Mouse (Mus musculus): ENCODE data around the gene Ppp1r37. TPM values are rescaled to one million over a fixed set of nuclear protein-coding genes. Genes with fewer than 3 reads are reported as not detected.
A peak's percentile ranks its signal among the peaks of the same experiment; 100 is the strongest.
"Not testable (repeated sequence)": the region's sequence is repeated elsewhere in the genome, so short reads cannot be mapped to it uniquely, and the experiment has no call there.

Ppp1r37 gene
- polyA plus RNA-seq, 1 experiment = 115 TPM

GRCm38 (mm10) chr7:19523757-19524419 lies 39.0 kb downstream of the Ppp1r37 start:
- H3K27me3 ChIP-seq (ENCODE audit: control insufficient read depth, insufficient read depth, low read length) = peaks cover 31% of the 10 kb centered on the region

GRCm38 (mm10) chr7:19523017-19523756 lies 39.7 kb downstream of the Ppp1r37 start:
- no peak for TF ChIP-seq POLR2A (IDR thresholded peaks at IDR 0.05; ENCODE audit: low read depth, low read length)
- no peak for TF ChIP-seq CTCF (IDR thresholded peaks at IDR 0.05; ENCODE audit: extremely low read depth, insufficient read length, insufficient replicate concordance, low read depth, low read length)
- no peak overlapping the region for H3K27ac ChIP-seq (ENCODE audit: insufficient read depth, low read depth, low read length)
- peaks cover 18% of the 10 kb centered on the region for H3K4me1 ChIP-seq (ENCODE audit: control insufficient read depth, insufficient read depth, insufficient read length, low read length)
- H3K27me3 ChIP-seq (ENCODE audit: control insufficient read depth, insufficient read depth, low read length) = peaks cover 31% of the 10 kb centered on the region
- WGBS = 5% methylated on average over 72 of the region's 72 CpGs
- peak overlapping the region; percentile 47 for H3K4me3 ChIP-seq (ENCODE audit: low read depth, low read length)
- no peaks in the 10 kb centered on the region for H3K36me3 ChIP-seq (ENCODE audit: control insufficient read depth, insufficient read depth, low read length)

More at GRCm38 (mm10) chr7:19523757-19524419, 39.0 kb downstream of the Ppp1r37 start:
- Histone ChIP-seq H3K4me3 (ENCODE audit: low read depth, low read length) (peak overlapping the region; percentile 47), H3K27ac (ENCODE audit: insufficient read depth, low read depth, low read length) (no peak overlapping the region), H3K36me3 (ENCODE audit: control insufficient read depth, insufficient read depth, low read length) (no peaks in the 10 kb centered on the region), H3K4me1 (ENCODE audit: control insufficient read depth, insufficient read depth, insufficient read length, low read length) (peaks cover 18% of the 10 kb centered on the region)
- TF ChIP-seq CTCF (IDR thresholded peaks at IDR 0.05; ENCODE audit: extremely low read depth, insufficient read length, insufficient replicate concordance, low read depth, low read length) (0 out of 2 replicates have a peak, but pooled peaks have one; percentile 16), POLR2A (IDR thresholded peaks at IDR 0.05; ENCODE audit: low read depth, low read length) (no peak)
- 2% methylated on average over 64 of the region's 64 CpGs for WGBS

GRCm38 (mm10) chr7:19520032-19520431 lies 42.8 kb downstream of the Ppp1r37 start:
- 19% methylated on average over 23 of the region's 23 CpGs for WGBS
- Histone ChIP-seq H3K36me3 (ENCODE audit: control insufficient read depth, insufficient read depth, low read length) (no peaks in the 10 kb centered on the region), H3K27me3 (ENCODE audit: control insufficient read depth, insufficient read depth, low read length) (peaks cover 35% of the 10 kb centered on the region), H3K27ac (ENCODE audit: insufficient read depth, low read depth, low read length) (no peak overlapping the region), H3K4me1 (ENCODE audit: control insufficient read depth, insufficient read depth, insufficient read length, low read length) (peaks cover 26% of the 10 kb centered on the region), H3K4me3 (ENCODE audit: low read depth, low read length) (no peak overlapping the region)
- no peak for TF ChIP-seq POLR2A (IDR thresholded peaks at IDR 0.05; ENCODE audit: low read depth, low read length)
- TF ChIP-seq CTCF (IDR thresholded peaks at IDR 0.05; ENCODE audit: extremely low read depth, insufficient read length, insufficient replicate concordance, low read depth, low read length) = no peak

- H3K36me3 ChIP-seq (ENCODE audit: control insufficient read depth, insufficient read depth, low read length) = no peaks in the 10 kb centered on the region
- WGBS = 3% methylated on average over 25 of the region's 29 CpGs
- peaks cover 16% of the 10 kb centered on the region for H3K27me3 ChIP-seq (ENCODE audit: control insufficient read depth, insufficient read depth, low read length)
- TF ChIP-seq CTCF (IDR thresholded peaks at IDR 0.05; ENCODE audit: extremely low read depth, insufficient read length, insufficient replicate concordance, low read depth, low read length) (peak; percentile 8; the same call in 1 of the 2 replicates), POLR2A (IDR thresholded peaks at IDR 0.05; ENCODE audit: low read depth, low read length) (no peak)
- H3K4me3 ChIP-seq (ENCODE audit: low read depth, low read length) = no peak within 1 kb of the TSS
- H3K4me1 ChIP-seq (ENCODE audit: control insufficient read depth, insufficient read depth, insufficient read length, low read length) = peaks cover 9% of the 10 kb centered on the region
- H3K27ac ChIP-seq (ENCODE audit: insufficient read depth, low read depth, low read length) = no peak within 1 kb of the TSS
These were observed 45.1 kb downstream of the Ppp1r37 start, which contains the start of gene Nkpd1 for GRCm38 (mm10) chr7:19517652-19518365. Gene Nkpd1 (plus strand): TSS chr7:19517838.

- 79% methylated on average over 6 of the region's 6 CpGs for WGBS
- Histone ChIP-seq H3K27me3 (ENCODE audit: control insufficient read depth, insufficient read depth, low read length) (no peaks in the 10 kb centered on the region), H3K27ac (ENCODE audit: insufficient read depth, low read depth, low read length) (no peak overlapping the region), H3K36me3 (ENCODE audit: control insufficient read depth, insufficient read depth, low read length) (no peaks in the 10 kb centered on the region), H3K4me1 (ENCODE audit: control insufficient read depth, insufficient read depth, insufficient read length, low read length) (peaks cover 13% of the 10 kb centered on the region), H3K4me3 (ENCODE audit: low read depth, low read length) (no peak overlapping the region)
- TF ChIP-seq CTCF (IDR thresholded peaks at IDR 0.05; ENCODE audit: extremely low read depth, insufficient read length, insufficient replicate concordance, low read depth, low read length) (no peak), POLR2A (IDR thresholded peaks at IDR 0.05; ENCODE audit: low read depth, low read length) (no peak)
These were observed 50.5 kb downstream of the Ppp1r37 start for GRCm38 (mm10) chr7:19512353-19512752.

GRCm38 (mm10) chr7:19511934-19512333 lies 50.9 kb downstream of the Ppp1r37 start:
- not testable (repeated sequence) for H3K36me3 ChIP-seq (ENCODE audit: control insufficient read depth, insufficient read depth, low read length); H3K27ac ChIP-seq (ENCODE audit: insufficient read depth, low read depth, low read length); H3K4me3 ChIP-seq (ENCODE audit: low read depth, low read length); H3K27me3 ChIP-seq (ENCODE audit: control insufficient read depth, insufficient read depth, low read length)
- peaks cover 15% of the 10 kb centered on the region for H3K4me1 ChIP-seq (ENCODE audit: control insufficient read depth, insufficient read depth, insufficient read length, low read length)
- 71% methylated on average over 7 of the region's 7 CpGs for WGBS

- Histone ChIP-seq H3K27me3 (ENCODE audit: control insufficient read depth, insufficient read depth, low read length) (no peaks in the 10 kb centered on the region), H3K4me1 (ENCODE audit: control insufficient read depth, insufficient read depth, insufficient read length, low read length) (peaks cover 14% of the 10 kb centered on the region), H3K27ac (ENCODE audit: insufficient read depth, low read depth, low read length) (no peak overlapping the region), H3K36me3 (ENCODE audit: control insufficient read depth, insufficient read depth, low read length) (no peaks in the 10 kb centered on the region), H3K4me3 (ENCODE audit: low read depth, low read length) (no peak overlapping the region)
- 93% methylated on average over 7 of the region's 7 CpGs for WGBS
- TF ChIP-seq CTCF (IDR thresholded peaks at IDR 0.05; ENCODE audit: extremely low read depth, insufficient read length, insufficient replicate concordance, low read depth, low read length) (no peak), POLR2A (IDR thresholded peaks at IDR 0.05; ENCODE audit: low read depth, low read length) (no peak)
These were observed 53.1 kb downstream of the Ppp1r37 start for GRCm38 (mm10) chr7:19509786-19510185.

Measured in small intestine, adult 2 months (tissue).